Mouse (Mus musculus) spleen, adult 2 months (tissue): Measurements from ENCODE around the gene Ehd4.

Source experiments
- CTCF ChIP-seq: fragments of 200-500 bp; IDR thresholded peaks from 2 replicates; pipeline ENCODE4 v1.5.1; 2011; ENCODE audit warnings: mild to moderate bottlenecking, inconsistent platforms; ENCODE audit not compliant: insufficient read depth, insufficient read length, insufficient replicate concordance; ENCODE audit errors: extremely low read depth
- POLR2A ChIP-seq: fragments of 200-500 bp; IDR thresholded peaks from 2 replicates; pipeline ENCODE4 v1.6.1; 2011; ENCODE audit warnings: low read depth, low read length, inconsistent platforms

DNA sequence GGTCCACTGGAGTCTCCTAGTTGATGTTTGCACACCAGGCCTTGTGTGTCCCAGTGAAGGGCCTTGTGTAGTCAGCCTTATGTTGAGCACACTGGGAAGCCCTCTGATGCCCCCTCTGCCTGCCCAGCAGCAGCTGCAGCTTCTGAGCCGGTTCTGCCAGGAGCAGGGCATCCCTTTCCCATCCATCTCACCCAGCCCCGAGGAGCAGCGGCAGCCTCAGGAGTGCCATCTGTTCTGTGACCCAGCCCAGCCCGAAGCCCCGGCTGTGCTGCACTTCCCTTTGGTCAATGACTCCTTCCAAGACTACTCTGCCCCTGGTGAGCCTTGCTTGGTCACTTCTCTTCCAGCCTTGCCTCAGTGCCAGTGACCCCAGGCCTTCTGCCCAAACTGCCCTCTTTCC is 113.4 kb downstream of the Ehd4 start:
- TF ChIP-seq POLR2A (no peak), CTCF (no peak)
